Mouse (Mus musculus): Measurements from ENCODE around the gene Cbfa2t3.
A peak's percentile ranks its signal among the peaks of the same experiment; 100 is the strongest.
"Not testable (repeated sequence)": the region's sequence is repeated elsewhere in the genome, so short reads cannot be mapped to it uniquely, and the experiment has no call there.

Cbfa2t3 gene

GRCm38 (mm10) chr8:122642071-122642470, 56.8 kb downstream of the Cbfa2t3 start:
- no peak for DNase-seq (ENCODE audit: extremely low spot score, low read depth, low spot score)

- no peak for DNase-seq (ENCODE audit: extremely low spot score, low read depth, low spot score)
These were observed 57.5 kb downstream of the Cbfa2t3 start for GRCm38 (mm10) chr8:122641406-122641805.

- DNase-seq (ENCODE audit: extremely low spot score, low read depth, low spot score) = no peak
These were observed 58.1 kb downstream of the Cbfa2t3 start for GRCm38 (mm10) chr8:122640825-122641224.

DNA sequence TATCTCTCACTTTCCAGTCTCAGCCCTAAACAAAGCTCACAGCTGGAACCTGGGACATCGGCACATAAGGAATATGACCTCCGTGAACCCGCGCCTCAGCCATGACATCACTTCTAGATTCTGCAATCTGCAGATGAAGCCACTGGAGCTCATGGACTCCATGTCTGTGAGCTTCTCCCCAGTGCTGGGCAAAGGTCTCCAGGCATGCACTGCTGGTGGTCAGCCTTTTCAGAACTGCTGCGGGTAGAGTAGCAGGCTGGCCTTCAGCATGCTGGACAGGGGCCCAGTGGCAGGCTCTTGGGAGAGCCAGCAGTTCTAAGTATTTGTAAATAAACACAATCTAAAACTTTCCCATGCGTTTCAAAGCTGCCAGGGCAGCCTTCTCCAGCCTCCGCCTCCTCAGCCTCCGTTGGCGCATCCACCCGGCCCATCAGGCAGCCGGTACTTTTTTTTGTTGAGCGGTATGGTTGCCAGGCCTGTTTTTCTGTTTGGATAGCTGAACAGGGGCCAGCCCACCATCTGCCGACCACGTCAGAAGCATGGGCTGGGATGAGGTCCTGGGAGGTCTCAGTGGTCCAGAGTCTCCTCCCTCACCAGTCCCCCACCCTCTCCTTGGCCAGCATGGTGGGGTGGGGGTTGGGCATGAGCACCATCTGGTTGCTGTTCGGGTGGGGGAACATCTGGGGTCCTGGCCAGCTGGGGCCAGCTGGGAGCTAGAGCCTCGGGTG, 59.2 kb downstream of the Cbfa2t3 start:
- no peak for DNase-seq (ENCODE audit: extremely low spot score, low read depth, low spot score)

DNA sequence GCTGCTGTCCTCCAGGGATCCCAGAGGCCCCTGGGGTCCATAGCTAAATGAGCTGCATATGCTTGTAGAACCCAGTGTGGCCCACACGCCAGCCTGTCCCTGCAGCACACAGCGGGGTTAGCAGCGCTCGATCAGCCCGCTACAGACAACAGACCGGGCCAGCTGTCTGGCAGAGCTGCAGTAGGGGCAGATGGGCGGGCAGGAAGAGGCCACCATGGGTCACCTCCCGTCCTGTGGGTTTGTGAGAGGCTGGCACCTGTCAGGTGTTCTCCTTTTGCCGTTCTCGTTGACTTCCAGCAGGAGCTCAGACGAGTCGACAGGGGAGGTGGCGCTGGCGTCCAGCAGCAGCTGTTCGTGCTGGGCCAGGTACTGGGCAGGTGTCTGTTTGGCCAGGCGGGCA, 60.3 kb downstream of the Cbfa2t3 start:
- no peak for DNase-seq (ENCODE audit: extremely low spot score, low read depth, low spot score)

GRCm38 (mm10) chr8:122637230-122637629, 61.7 kb downstream of the Cbfa2t3 start:
- DNase-seq (ENCODE audit: extremely low spot score, low read depth, low spot score) = no peak

DNA sequence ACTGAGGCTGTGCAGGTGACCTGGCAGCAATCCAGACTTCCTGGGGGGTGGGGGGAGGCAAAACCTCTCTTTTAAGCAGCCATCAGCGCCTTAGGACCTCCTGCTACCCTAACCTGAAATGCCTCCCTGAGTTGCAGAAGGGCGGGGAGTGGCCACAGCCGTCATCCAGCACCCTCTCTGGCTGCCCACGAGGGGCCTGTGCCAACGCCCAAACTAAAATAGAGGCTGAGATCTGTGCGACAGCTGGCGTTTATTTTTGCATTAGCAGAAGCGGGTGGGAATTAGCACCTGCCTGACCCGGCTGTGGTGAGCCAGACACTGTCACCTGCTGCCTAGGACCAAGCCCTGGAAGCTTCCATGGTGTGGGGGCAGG, 62.1 kb downstream of the Cbfa2t3 start:
- DNase-seq (ENCODE audit: extremely low spot score, low read depth, low spot score) = no peak

DNA sequence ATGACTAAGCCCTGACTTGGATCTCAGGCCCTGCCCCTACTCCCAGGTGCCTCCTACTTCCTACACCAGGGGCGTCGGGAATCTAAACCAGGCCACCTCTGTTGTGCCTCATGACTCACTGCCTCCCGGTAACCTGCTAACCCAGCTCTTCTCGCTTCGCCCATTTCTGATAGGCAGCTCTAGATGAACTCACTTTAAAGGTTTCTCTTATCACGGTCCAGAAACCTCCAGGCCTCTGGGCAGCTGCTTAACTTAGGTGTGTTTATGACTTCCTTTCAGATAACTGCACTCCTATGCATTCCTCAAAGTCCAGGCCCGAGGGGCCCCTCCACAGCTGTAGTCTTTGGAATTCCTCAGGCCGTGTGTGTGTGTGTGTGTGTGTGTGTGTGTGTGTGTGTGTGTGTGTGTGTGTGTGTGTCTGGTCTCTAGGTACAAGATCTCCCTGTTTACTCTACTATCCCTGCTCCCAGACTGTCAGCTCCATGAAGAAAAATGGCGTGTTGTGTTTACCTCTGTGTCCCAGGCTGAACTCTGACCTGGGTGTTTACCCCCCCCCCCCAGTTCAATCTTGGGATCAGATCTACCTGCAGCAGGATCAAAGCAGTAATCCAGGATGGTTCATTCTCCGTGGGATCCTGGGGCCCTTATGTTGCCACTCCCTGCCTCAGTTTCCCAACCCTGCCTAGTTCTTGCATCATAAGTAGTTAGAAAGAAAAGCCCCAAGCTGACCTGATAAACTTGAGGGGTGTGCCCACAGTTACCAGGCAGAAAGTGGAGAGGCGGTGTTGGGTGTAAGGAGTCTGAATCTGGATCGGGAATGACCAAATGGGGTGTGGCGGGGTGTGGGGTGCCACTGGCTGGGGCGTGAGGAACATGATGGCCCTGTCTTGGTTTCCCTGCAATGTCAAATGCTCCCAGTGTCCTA, 62.8 kb downstream of the Cbfa2t3 start:
- no peak for DNase-seq (ENCODE audit: extremely low spot score, low read depth, low spot score)

- DNase-seq (ENCODE audit: extremely low spot score, low read depth, low spot score) = no peak
These were observed 65.7 kb downstream of the Cbfa2t3 start for GRCm38 (mm10) chr8:122633205-122633604.

DNA sequence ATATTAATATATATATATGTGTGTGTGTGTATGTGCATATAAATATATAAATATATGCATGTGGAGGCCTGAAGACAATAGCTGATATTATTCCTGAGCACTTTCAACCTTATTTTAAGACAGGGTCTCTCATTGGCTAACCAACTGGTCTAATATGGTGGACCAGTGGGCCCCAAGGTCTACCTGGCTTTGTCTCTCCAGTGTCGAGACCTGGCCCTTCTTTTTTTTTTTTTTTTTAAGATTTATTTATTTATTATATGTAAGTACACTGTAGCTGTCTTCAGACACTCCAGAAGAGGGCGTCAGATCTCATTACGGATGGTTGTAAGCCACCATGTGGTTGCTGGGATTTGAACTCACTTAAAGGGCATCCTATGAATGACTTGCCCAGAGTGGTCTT, 66.8 kb downstream of the Cbfa2t3 start:
- DNase-seq (ENCODE audit: extremely low spot score, low read depth, low spot score) = not testable (repeated sequence)

GRCm38 (mm10) chr8:122630696-122631095, 68.2 kb downstream of the Cbfa2t3 start:
- no peak for DNase-seq (ENCODE audit: extremely low spot score, low read depth, low spot score)

DNA sequence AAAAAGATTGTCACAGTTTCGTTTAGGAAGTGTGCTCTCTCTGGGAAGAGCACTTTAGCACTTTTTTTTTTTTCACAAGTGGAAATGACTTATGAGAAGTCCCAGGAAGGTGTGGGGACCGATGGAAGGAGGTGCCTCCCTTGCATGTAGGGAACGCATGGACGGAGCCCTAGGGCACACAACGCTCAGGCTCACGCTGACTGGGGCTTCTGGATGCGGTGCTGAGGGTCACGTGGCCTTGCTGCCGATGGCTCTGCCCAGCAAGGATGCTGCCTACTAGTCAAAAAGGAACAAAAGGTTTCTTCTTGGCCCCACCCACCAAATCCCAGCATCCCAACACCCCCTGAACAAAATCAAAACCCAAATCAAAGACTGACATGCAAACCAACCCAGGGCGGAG, 69.5 kb downstream of the Cbfa2t3 start:
- no peak for DNase-seq (ENCODE audit: extremely low spot score, low read depth, low spot score)

DNA sequence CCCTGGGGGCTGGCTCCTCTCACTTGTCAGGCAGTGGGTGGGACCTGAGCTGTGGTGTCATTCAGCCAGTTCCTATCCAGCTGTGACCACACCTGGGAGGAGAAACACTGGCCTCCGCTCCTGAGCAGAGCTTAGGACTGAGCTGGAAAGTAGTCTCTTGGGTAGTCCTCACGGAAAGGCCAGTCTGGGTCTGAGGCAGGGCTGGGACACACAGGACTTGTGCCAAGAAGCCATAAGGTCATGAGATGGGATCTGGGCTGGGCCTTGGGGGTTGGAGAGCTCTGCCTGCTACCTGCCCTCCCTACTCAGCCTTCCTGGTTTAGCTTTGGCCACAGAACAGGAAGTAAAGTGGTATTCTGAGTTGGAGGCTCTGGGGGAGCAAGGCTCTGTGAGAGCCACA, 72.0 kb downstream of the Cbfa2t3 start:
- no peak for DNase-seq (ENCODE audit: extremely low spot score, low read depth, low spot score)

DNA sequence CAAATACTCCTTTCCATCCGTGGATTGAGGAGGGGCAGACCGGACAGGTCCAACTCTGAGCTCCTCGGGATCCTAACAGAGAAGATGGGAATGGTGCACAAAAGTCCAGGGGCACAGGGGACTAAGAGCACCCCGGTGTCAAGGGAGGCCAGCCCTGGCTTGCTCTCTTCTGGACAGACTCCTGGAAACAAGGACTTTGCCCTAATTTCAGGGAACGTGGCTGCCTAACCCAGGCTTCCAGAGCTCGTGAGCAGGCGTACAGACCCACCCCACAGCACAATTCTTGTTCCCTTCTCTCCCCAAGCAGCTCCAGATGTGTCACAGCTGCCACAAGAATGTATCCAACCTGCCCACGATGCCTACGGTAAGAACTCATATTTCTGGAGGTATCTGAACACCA, 73.1 kb downstream of the Cbfa2t3 start:
- DNase-seq (ENCODE audit: extremely low spot score, low read depth, low spot score) = no peak

DNA sequence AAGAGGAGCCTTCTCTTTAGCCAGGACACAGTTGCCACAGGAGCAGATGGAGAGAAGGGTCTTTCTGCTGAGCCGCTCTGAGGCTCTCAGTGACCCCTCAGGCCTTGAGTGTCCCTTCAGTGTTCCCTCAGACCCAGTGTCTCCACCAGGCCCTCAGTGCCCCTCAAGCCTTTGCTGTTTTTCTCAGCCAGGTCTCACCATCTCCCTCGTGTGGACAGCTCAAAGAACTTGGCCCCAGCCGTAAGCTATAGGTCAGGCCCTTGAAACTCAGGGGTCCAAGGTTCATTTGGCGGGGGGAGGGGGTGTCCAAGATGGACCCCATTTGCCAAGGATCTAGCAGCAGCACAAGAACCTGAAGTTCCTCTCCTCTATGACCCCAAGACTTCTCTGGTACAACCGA, 74.3 kb downstream of the Cbfa2t3 start:
- DNase-seq (ENCODE audit: extremely low spot score, low read depth, low spot score) = no peak

GRCm38 (mm10) chr8:122623844-122624642, 74.9 kb downstream of the Cbfa2t3 start:
- no peak for DNase-seq (ENCODE audit: extremely low spot score, low read depth, low spot score)

DNA sequence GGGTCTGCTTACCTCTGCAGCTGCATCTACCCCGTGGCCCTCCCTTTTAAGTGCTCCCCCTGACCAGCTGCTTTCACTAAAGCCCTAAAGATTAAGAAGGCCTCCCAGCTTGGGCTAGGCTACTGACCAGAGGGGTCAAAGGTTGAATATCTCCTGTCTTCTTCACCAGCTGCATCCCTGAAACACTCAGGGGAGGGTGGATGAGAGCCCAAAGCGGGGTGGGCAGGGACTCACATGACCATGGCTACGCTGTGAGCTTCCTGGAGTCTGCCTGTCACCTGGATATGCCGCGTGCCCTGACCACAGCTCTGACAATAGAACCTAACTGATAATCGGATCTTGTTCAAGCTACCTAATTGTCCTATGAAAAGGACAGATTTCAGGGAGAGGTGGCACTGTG, 76.2 kb downstream of the Cbfa2t3 start, which contains the start of gene Pabpn1l:
Gene Pabpn1l, minus strand, starts transcription at position 13 of the 400 bp plus-strand sequence.
- no peak for DNase-seq (ENCODE audit: extremely low spot score, low read depth, low spot score)

- no peak for DNase-seq (ENCODE audit: extremely low spot score, low read depth, low spot score)
These were observed 78.5 kb downstream of the Cbfa2t3 start for GRCm38 (mm10) chr8:122620446-122620845.

DNA sequence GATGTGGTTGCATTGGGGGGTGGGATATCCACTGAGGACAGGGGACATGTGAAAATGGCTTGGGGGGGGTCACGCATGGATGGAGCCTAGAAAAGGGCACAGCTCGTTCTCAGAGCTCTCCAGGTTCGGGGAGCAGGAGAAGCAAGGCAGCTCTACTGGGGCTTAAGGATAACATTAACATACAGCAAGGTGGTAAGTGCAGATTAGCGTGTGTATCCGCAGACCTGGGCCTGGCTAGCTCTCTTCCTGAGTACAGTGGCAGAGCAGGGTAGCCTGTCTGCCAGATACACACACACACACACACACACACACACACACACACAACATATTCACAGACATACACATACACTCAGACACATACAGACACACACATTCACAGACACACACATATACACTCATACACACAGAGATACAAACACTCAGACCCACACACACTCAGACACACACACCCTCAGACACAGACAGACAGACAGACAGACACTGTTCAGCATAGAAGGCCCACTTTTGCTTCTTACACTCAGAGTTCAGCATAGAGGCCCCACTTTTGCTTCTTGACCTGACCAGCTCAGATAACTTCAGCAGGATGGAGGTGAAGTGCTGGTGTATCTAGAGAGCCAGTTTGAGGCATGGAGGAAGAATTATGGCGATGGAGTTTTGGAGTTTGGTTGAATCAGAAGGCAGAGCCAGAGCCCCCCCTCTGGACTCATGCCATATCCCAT, 80.1 kb downstream of the Cbfa2t3 start:
- DNase-seq (ENCODE audit: extremely low spot score, low read depth, low spot score) = no peak

DNA sequence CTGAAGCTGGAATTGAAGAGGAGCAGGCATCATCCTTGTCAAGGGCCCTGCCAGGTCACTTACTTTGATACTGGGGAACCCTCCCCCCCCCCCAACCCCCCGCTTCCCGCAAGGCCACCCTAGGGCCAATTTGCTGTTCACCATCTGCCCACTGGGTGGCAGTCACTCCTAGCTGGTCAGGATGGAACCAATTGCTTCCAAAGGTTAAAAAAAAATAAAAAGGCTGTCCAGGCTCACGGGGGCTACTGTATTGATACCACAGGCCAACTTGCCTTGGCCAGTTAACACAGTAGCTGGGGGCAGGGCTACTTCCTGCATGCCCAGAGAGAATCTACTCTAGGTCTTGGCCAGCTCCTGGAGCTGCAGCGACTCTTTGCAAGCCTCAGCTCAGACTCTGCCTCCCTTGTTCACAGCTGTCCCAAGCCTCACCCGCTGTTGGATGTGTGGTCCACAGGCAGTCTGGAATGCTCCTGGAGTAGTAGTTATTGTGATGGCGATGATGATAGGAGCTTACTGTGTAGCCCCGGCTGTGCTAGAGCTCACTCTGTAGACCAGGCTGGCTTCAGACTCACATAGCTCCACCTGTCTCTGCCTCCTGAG, 80.9 kb downstream of the Cbfa2t3 start:
- peak; percentile 71 for DNase-seq (ENCODE audit: extremely low spot score, low read depth, low spot score)
